Mouse (Mus musculus) CH12.LX (cell line): ENCODE results near the gene D630039A03Rik. TPM values are rescaled to one million over a fixed set of nuclear protein-coding genes. Genes with fewer than 3 reads are reported as not detected.

Experiments
- DNase-seq: peaks from one replicate; pipeline ENCODE4 v3.0.0-alpha.2; 2013; ENCODE audit errors: extremely low read depth
- H3K27ac ChIP-seq: 2 replicates; pipeline ENCODE4 v1.5.1; 2012; ENCODE audit warnings: low read depth, mild to moderate bottlenecking, control low read depth, moderate library complexity; ENCODE audit not compliant: insufficient read depth
- H3K27me3 ChIP-seq: replicated peaks from 2 replicates; pipeline ENCODE3; 2012; ENCODE audit warnings: inconsistent platforms
- H3K36me3 ChIP-seq, 2 experiments: replicated peaks in 1 of 2; 2 replicates each; pipeline versions ENCODE3 to v1.6.1; 2012; ENCODE audit warnings: inconsistent platforms in 1 of 2, low read length in 1 of 2, mild to moderate bottlenecking in 1 of 2, mixed read lengths in 1 of 2, moderate library complexity in 1 of 2; ENCODE audit not compliant: control insufficient read depth in 1 of 2, insufficient read depth in 1 of 2
- H3K4me1 ChIP-seq, 2 experiments: 2 replicates each; pipeline ENCODE4 v1.6.1; 2012; ENCODE audit warnings: inconsistent platforms in 1 of 2, moderate library complexity in 1 of 2; ENCODE audit not compliant: insufficient read depth in 2 of 2, control insufficient read depth in 1 of 2
- H3K4me2 ChIP-seq: 2 replicates; pipeline ENCODE4 v1.6.1; 2012; ENCODE audit warnings: low read depth, mild to moderate bottlenecking, control low read depth; ENCODE audit not compliant: poor library complexity, insufficient read depth, severe bottlenecking
- H3K4me3 ChIP-seq, 3 experiments: fragments of 150-350 bp in 1 of 3; sonication (generic) in 1 of 3; replicated peaks in 1 of 3; 2 replicates each; pipeline versions ENCODE3 to v1.5.1; 2011 to 2012; ENCODE audit warnings: low read depth in 2 of 3, low read length in 2 of 3, mild to moderate bottlenecking in 2 of 3, moderate library complexity in 2 of 3, control low read depth in 1 of 3, improper control_type of control experiment in 1 of 3, inconsistent platforms in 1 of 3, mixed read lengths in 1 of 3; ENCODE audit not compliant: poor library complexity in 1 of 3
- H3K79me2 ChIP-seq: replicated peaks from 2 replicates; pipeline ENCODE4 v1.6.1; 2012; ENCODE audit warnings: mild to moderate bottlenecking, moderate library complexity; ENCODE audit not compliant: control insufficient read depth, poor library complexity, insufficient read depth, severe bottlenecking; ENCODE audit errors: extremely low read depth
- H3K9ac ChIP-seq: 2 replicates; pipeline ENCODE4 v1.6.1; 2012; ENCODE audit warnings: low read depth, mild to moderate bottlenecking, control low read depth, moderate library complexity; ENCODE audit not compliant: insufficient read depth
- H3K9me3 ChIP-seq: replicated peaks from 2 replicates; pipeline ENCODE3; 2012; ENCODE audit warnings: low read length, inconsistent platforms, mixed read lengths
- BHLHE40 ChIP-seq: IDR thresholded peaks from 2 replicates; pipeline ENCODE4 v1.6.1; 2011; ENCODE audit warnings: mild to moderate bottlenecking, low read depth, low read length, improper control_type of control experiment
- CTCF ChIP-seq, 2 experiments: IDR thresholded peaks in 1 of 2; conservative IDR thresholded peaks in 1 of 2; 2 replicates each; pipeline ENCODE4 v1.5.1; 2011 to 2012; ENCODE audit warnings: low read depth in 2 of 2, low read length in 2 of 2, improper control_type of control experiment in 1 of 2, inconsistent platforms in 1 of 2, mild to moderate bottlenecking in 1 of 2, moderate library complexity in 1 of 2
- E2F4 ChIP-seq: IDR thresholded peaks from 2 replicates; pipeline ENCODE4 v1.6.1; 2011; ENCODE audit warnings: low read depth, low read length, improper control_type of control experiment; ENCODE audit not compliant: insufficient replicate concordance
- EP300 ChIP-seq: IDR thresholded peaks from 2 replicates; pipeline ENCODE4 v1.6.1; 2011; ENCODE audit warnings: low read length, improper control_type of control experiment
- ETS1 ChIP-seq: conservative IDR thresholded peaks from 2 replicates; pipeline ENCODE4 v1.6.1; 2012; ENCODE audit warnings: low read depth, mild to moderate bottlenecking, inconsistent platforms, low read length, improper control_type of control experiment, moderate library complexity
- IRF4 ChIP-seq: IDR thresholded peaks from 2 replicates; pipeline ENCODE4 v1.6.1; 2014; ENCODE audit warnings: low read depth, mild to moderate bottlenecking, inconsistent platforms, low read length, improper control_type of control experiment
- JUND ChIP-seq: conservative IDR thresholded peaks from 2 replicates; pipeline ENCODE4 v1.6.1; 2011; ENCODE audit warnings: low read depth, low read length, improper control_type of control experiment
- KAT2A ChIP-seq: IDR thresholded peaks from 2 replicates; pipeline ENCODE4 v1.6.1; 2012; ENCODE audit warnings: low read length, improper control_type of control experiment, inconsistent platforms; ENCODE audit not compliant: insufficient replicate concordance
- MEF2A ChIP-seq: IDR thresholded peaks from 2 replicates; pipeline ENCODE4 v1.6.1; 2014; ENCODE audit warnings: low read depth, mild to moderate bottlenecking, inconsistent platforms, low read length, improper control_type of control experiment, borderline replicate concordance
- MXI1 ChIP-seq: IDR thresholded peaks from 2 replicates; pipeline ENCODE4 v1.6.1; 2011; ENCODE audit warnings: mild to moderate bottlenecking, low read depth, low read length, improper control_type of control experiment
- MYC ChIP-seq: IDR thresholded peaks from 2 replicates; pipeline ENCODE4 v1.6.1; 2011; ENCODE audit warnings: low read depth, mild to moderate bottlenecking, improper control_type of control experiment, low read length
- PAX5 ChIP-seq: IDR thresholded peaks from 2 replicates; pipeline ENCODE4 v1.6.1; 2012; ENCODE audit warnings: low read length, inconsistent platforms, mixed read lengths
- POLR2A ChIP-seq: IDR thresholded peaks from 2 replicates; pipeline ENCODE4 v1.6.1; 2011; ENCODE audit warnings: low read depth, mild to moderate bottlenecking, improper control_type of control experiment, low read length
- RCOR1 ChIP-seq: conservative IDR thresholded peaks from 2 replicates; pipeline ENCODE4 v1.6.1; 2012; ENCODE audit warnings: low read depth, mild to moderate bottlenecking, inconsistent platforms, low read length, improper control_type of control experiment
- SIN3A ChIP-seq: IDR thresholded peaks from 2 replicates; pipeline ENCODE4 v1.6.1; 2012; ENCODE audit warnings: low read length, improper control_type of control experiment, inconsistent platforms
- SMC3 ChIP-seq: IDR thresholded peaks from 2 replicates; pipeline ENCODE4 v1.6.1; 2011; ENCODE audit warnings: low read depth, low read length, improper control_type of control experiment
- UBTF ChIP-seq: IDR thresholded peaks from 2 replicates; pipeline ENCODE4 v1.6.1; 2012; ENCODE audit warnings: low read depth, mild to moderate bottlenecking, inconsistent platforms, low read length, improper control_type of control experiment, moderate library complexity
- USF2 ChIP-seq: conservative IDR thresholded peaks from 2 replicates; pipeline ENCODE4 v1.6.1; 2011; ENCODE audit warnings: low read depth, low read length, improper control_type of control experiment
- ZC3H11A ChIP-seq: IDR thresholded peaks from 2 replicates; pipeline ENCODE4 v1.6.1; 2012; ENCODE audit warnings: low read depth, mild to moderate bottlenecking, inconsistent platforms, low read length, improper control_type of control experiment
- ZMIZ1 ChIP-seq: IDR thresholded peaks from 2 replicates; pipeline ENCODE4 v1.6.1; 2012; ENCODE audit warnings: low read depth, mild to moderate bottlenecking, inconsistent platforms, low read length, improper control_type of control experiment
- dilution Hi-C: fragments of 300-500 bp; cut with MboI; formaldehyde crosslinking; loops from 2 replicates; pipeline ENCODE4 v1.14.3; 2020; ENCODE audit warnings: low sequenced_read_pairs; ENCODE audit not compliant: extremely low pct_unique_long_range_greater_than_20kb, extremely low pct_ligation_motif_present
- in situ Hi-C: fragments of 300-500 bp; cut with MboI; formaldehyde crosslinking; loops from 3 replicates; pipeline ENCODE4 v1.14.3; 2019; ENCODE audit warnings: low sequenced_read_pairs, low pct_ligation_motif_present, low pct_unique_long_range_greater_than_20kb, mixed read lengths
- polyA plus RNA-seq: library from polyadenylated mRNA; unstranded; fragments of >175 nt; gene quantifications from 2 replicates; pipeline ENCODE4 v1.2.1, GENCODE M21; 2012; ENCODE audit warnings: low read depth; ENCODE audit not compliant: insufficient read length
- total RNA-seq, 2 experiments: library from RNA; depleted of rRNA; stranded (reverse); fragments of 300-350 nt in 1 of 2; fragments of >200 nt in 1 of 2; gene quantifications; 2 replicates each; pipeline ENCODE4 v1.2.3; 2012 to 2014

D630039A03Rik gene
- total and polyA plus RNA-seq, 3 experiments: not detected

GRCm38 (mm10) chr4:57862269-57862986 is 53.7 kb downstream of the D630039A03Rik start (continued):
- TF ChIP-seq ZMIZ1 (no peak), EP300 (peak; percentile 93), UBTF (no peak)

- no peak for TF ChIP-seq IRF4
- TF ChIP-seq SMC3: no peak
- no peak for TF ChIP-seq KAT2A
- TF ChIP-seq JUND: no peak
- TF ChIP-seq, all 38 proteins: peak for 0
- H3K4me2 ChIP-seq: no peak overlapping the region
- in situ Hi-C loops: no loop called here
Observed at GRCm38 (mm10) chr4:57861856-57862255, 54.2 kb downstream of the D630039A03Rik start.

GRCm38 (mm10) chr4:57861166-57861565 is 54.9 kb downstream of the D630039A03Rik start:
- dilution Hi-C loops: no loop called here
- Histone ChIP-seq H3K79me2 (no peaks in the 10 kb centered on the region), H3K27me3 (no peaks in the 10 kb centered on the region), H3K9ac (no peak overlapping the region), H3K4me2 (no peak overlapping the region), H3K9me3 (no peaks in the 10 kb centered on the region), H3K4me3 (no peak overlapping the region), H3K36me3 (no peaks in the 10 kb centered on the region), H3K4me1 (peaks cover 15 to 32% of the 10 kb centered on the region in 2 experiments; a peak in 3 of 4 replicates), H3K27ac (no peak overlapping the region)
- no peak for DNase-seq
- TF ChIP-seq MYC (no peak), ZC3H11A (no peak), SIN3A (no peak), MEF2A (no peak), POLR2A (no peak), ETS1 (no peak), ZMIZ1 (no peak), SMC3 (no peak), RCOR1 (no peak), MXI1 (no peak), BHLHE40 (no peak), CTCF (conservative IDR thresholded peaks at IDR 0.05 in 1 of 2, IDR thresholded peaks at IDR 0.05 in 1 of 2; ENCODE audit: low read depth in 2 of 2, low read length in 2 of 2) (no peak), PAX5 (no peak), E2F4 (no peak), USF2 (no peak)
- in situ Hi-C loops: no loop called here

More at GRCm38 (mm10) chr4:57861856-57862255, 54.2 kb downstream of the D630039A03Rik start:
- no peaks in the 10 kb centered on the region for H3K27me3 ChIP-seq
- H3K4me1 ChIP-seq: peaks cover 18 to 39% of the 10 kb centered on the region in 2 experiments
- no peak overlapping the region for H3K27ac ChIP-seq
- H3K9me3 ChIP-seq: no peaks in the 10 kb centered on the region
- H3K79me2 ChIP-seq: no peaks in the 10 kb centered on the region
- H3K36me3 ChIP-seq: no peaks in the 10 kb centered on the region
- no peak overlapping the region for H3K9ac ChIP-seq
- no peak overlapping the region for H3K4me3 ChIP-seq
- dilution Hi-C loops: no loop called here
- no peak for DNase-seq
